Mouse (Mus musculus) forebrain, postnatal 0 days (tissue): ENCODE measurements around the gene Sstr4. TPM values are rescaled to one million over a fixed set of nuclear protein-coding genes. Genes with fewer than 3 reads are reported as not detected.

Experiments used
- ATAC-seq: fragments of 200-750 bp; cut with Nextera tagmentation; 2 replicates; pipeline ENCODE4 v1.8.0; 2017; ENCODE audit warnings: mild to moderate bottlenecking, moderate library complexity
- DNase-seq: peaks from one replicate; pipeline ENCODE4 v3.0.0-alpha.2; 2015
- H3K27ac ChIP-seq: fragments of 300-500 bp; sonication (generic); 2 replicates; pipeline ENCODE4 v1.5.1; 2014; ENCODE audit warnings: low read depth, mild to moderate bottlenecking, antibody characterized with exemption, low read length, moderate library complexity, mixed read lengths
- H3K27me3 ChIP-seq: fragments of 300-500 bp; sonication (generic); 2 replicates; pipeline ENCODE4 v1.6.1; 2014; ENCODE audit warnings: mild to moderate bottlenecking, low read length, mixed read lengths; ENCODE audit not compliant: insufficient read depth
- H3K36me3 ChIP-seq: fragments of 300-500 bp; sonication (generic); 2 replicates; pipeline ENCODE4 v1.6.1; 2014; ENCODE audit warnings: mild to moderate bottlenecking, moderate library complexity; ENCODE audit not compliant: insufficient read depth
- H3K4me1 ChIP-seq: fragments of 300-500 bp; sonication (generic); 2 replicates; pipeline ENCODE4 v1.6.1; 2014; ENCODE audit warnings: antibody characterized with exemption; ENCODE audit not compliant: insufficient read depth
- H3K4me2 ChIP-seq: fragments of 300-500 bp; sonication (generic); 2 replicates; pipeline ENCODE4 v1.6.1; 2014; ENCODE audit warnings: low read depth, mild to moderate bottlenecking, moderate library complexity
- H3K4me3 ChIP-seq: fragments of 300-500 bp; sonication (generic); 2 replicates; pipeline ENCODE4 v1.5.1; 2014; ENCODE audit warnings: low read depth, low read length, mixed read lengths
- H3K9ac ChIP-seq: fragments of 300-500 bp; sonication (generic); 2 replicates; pipeline ENCODE4 v1.6.1; 2014; ENCODE audit warnings: mild to moderate bottlenecking
- H3K9me3 ChIP-seq: fragments of 300-500 bp; sonication (generic); 2 replicates; pipeline ENCODE4 v1.6.1; 2016; ENCODE audit warnings: low read length
- CTCF ChIP-seq: sonication (generic); IDR thresholded peaks from 2 replicates; pipeline ENCODE4 v1.5.1; 2016; ENCODE audit warnings: antibody characterized with exemption, control low read depth, low read depth
- WGBS: fragments of 180-500 bp; shearing (Covaris S2); extraction: QIAGEN DNeasy Blood & Tissue Kit; methylation state at CpG from one replicate; pipeline ENCODE4 v1.1.7; 2014; 5-methylcytosine and 5-hydroxymethylcytosine counted together
- polyA plus RNA-seq: library from polyadenylated mRNA; unstranded; fragments of >200 nt; fragmentation: Nextera tagmentation; extraction: Ambion mirVana; gene quantifications from 2 replicates; pipeline ENCODE4 v1.2.1, GENCODE M21; 2015
- total RNA-seq: library from RNA; depleted of rRNA; stranded (reverse); fragments of >200 nt; gene quantifications from 2 replicates; pipeline ENCODE4 v1.2.3, GENCODE M21; 2014; rRNA removed

The Sstr4 gene
- total RNA-seq (10.7 and 12.1 TPM in 2 replicates), polyA plus RNA-seq (1.9 and 2.8 TPM in 2 replicates)

DNA sequence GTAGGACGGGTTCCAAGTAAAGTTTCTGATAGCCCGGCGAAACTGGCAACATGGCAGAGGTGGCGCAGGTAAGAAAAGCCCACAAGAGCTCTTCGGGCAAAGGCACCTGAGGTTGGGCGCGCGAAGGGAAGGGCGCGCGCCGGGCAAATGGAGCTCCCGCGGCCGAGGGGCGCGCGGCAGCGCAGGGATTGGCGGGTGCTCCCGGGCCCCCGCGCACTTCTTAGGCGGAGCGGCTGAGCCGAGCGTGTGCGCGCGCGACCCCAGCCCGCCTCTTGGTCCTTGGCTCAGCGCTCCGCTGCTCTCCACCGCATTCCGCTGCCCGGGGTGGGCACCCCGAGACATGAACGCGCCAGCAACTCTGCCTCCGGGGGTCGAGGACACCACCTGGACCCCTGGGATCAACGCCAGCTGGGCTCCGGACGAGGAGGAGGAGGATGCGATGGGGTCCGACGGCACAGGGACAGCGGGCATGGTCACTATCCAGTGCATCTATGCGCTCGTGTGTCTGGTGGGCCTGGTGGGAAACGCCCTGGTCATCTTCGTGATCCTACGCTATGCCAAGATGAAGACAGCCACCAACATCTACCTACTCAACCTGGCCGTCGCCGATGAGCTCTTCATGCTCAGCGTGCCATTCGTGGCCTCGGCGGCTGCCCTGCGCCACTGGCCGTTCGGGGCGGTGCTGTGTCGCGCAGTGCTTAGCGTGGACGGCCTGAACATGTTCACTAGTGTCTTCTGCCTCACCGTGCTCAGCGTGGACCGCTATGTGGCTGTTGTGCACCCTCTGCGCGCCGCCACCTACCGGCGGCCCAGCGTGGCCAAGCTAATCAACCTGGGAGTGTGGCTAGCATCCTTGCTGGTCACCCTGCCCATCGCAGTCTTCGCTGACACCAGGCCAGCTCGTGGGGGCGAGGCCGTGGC is at the start of gene Sstr4:
Sstr4 (plus strand) TSS at position 214 of the 921 bp plus-strand sequence.
- TF ChIP-seq CTCF: peak; percentile 86
- Histone ChIP-seq H3K9ac (peak within 1 kb of the TSS; percentile 60), H3K27ac (no peak within 1 kb of the TSS), H3K4me2 (peak within 1 kb of the TSS; percentile 95), H3K36me3 (no peaks in the 10 kb centered on the region), H3K9me3 (no peaks in the 10 kb centered on the region), H3K27me3 (peaks cover 7% of the 10 kb centered on the region), H3K4me3 (peak within 1 kb of the TSS; percentile 58), H3K4me1 (no peaks in the 10 kb centered on the region)
- peak; percentile 88 for ATAC-seq
- DNase-seq: peak; percentile 66
- WGBS: 4% methylated on average over 83 of the region's 83 CpGs

DNA sequence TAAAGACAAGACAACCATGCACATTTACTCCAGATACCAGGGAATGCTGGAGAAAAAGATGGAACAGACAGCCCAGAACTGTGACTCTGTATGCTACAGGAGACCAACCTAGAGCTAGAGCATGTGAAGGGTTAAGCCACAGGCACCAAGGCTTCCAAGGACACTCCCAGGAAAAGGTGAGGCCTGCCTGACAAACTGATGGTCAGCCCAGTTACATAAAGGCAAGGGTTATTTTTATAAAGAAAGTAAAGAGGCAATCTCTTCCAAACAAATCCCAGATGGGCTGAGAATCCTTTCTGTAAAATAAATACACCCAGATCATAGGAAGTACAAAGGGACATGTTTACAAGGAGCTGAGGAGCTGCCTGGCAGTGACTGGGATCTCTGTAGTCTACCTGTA is 49.8 kb upstream of the Sstr4 start:
- Histone ChIP-seq H3K4me3 (no peak overlapping the region), H3K36me3 (no peaks in the 10 kb centered on the region), H3K27ac (no peak overlapping the region), H3K27me3 (no peaks in the 10 kb centered on the region), H3K4me2 (no peak overlapping the region), H3K9me3 (no peaks in the 10 kb centered on the region), H3K4me1 (no peaks in the 10 kb centered on the region), H3K9ac (no peak overlapping the region)
- DNase-seq: no peak
- TF ChIP-seq CTCF: no peak
- ATAC-seq: no peak

DNA sequence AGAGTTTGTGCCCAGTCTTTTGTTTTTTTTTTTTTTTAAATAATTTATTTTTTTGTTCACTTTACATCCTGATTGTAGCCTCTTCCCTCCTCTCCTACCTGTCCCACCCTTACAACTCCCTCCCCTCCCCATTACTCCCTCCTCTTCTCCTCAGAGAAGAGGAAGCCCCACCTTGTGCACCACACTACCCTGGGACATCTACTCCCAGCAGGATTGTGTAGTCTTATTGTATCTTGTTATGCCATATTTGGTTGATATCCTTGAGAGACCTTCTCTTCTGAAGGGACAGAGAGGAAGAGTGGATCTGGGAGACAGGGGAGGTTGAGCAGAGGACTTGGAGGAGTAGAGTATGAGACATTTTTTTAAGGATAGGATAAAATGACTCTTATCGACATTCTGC is 48.2 kb upstream of the Sstr4 start:
- no peak for ATAC-seq
- Histone ChIP-seq H3K27me3 (no peaks in the 10 kb centered on the region), H3K36me3 (no peaks in the 10 kb centered on the region)

DNA sequence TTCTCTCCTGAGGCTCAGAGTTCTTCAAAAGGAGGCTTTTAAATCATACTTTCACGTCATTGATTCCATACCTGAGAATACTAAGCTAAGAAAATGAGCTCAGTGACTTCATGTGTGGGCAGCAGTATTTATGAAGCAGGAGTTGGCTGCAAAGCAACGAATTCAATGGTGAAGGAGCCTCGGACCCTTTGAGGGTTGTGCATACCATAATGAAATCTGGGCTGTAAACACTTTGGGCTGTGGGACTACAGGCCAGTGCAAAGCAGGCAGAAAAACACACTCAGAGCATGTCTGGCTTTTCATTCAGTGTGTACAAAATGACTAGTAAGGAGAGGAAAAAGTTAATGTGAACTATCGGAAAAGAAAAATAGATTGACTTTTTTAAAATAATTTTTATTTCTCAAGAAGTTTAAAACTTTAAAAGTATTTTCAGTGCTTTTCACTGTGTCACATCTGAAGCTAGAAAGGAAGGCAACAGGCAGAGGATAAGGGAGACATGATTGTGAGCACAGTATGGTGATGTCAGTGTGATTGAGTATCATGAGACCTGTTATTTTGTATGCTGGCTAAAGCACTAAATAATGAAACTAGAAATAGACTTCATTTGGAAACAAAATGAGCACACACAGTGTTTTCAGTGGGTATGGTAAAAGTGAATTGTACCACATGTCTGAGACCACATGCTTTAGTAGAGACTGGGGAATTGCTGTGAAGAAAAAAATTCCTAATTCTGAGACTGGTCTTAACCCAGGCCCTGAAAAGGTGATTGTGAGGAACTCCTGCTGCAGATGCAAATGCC is 45.4 kb upstream of the Sstr4 start:
- Histone ChIP-seq H3K36me3 (no peaks in the 10 kb centered on the region), H3K27me3 (no peaks in the 10 kb centered on the region), H3K4me3 (no peak overlapping the region), H3K9ac (no peak overlapping the region), H3K9me3 (no peaks in the 10 kb centered on the region), H3K4me2 (no peak overlapping the region), H3K4me1 (no peaks in the 10 kb centered on the region), H3K27ac (no peak overlapping the region)
- WGBS: 60% methylated on average over 4 of the region's 4 CpGs
- DNase-seq (no peak), ATAC-seq (no peak)
- no peak for TF ChIP-seq CTCF

More for the DNA sequence above, 48.2 kb upstream of the Sstr4 start:
- Histone ChIP-seq H3K4me1 (no peaks in the 10 kb centered on the region), H3K9me3 (no peaks in the 10 kb centered on the region), H3K4me2 (no peak overlapping the region), H3K9ac (no peak overlapping the region), H3K27ac (no peak overlapping the region), H3K4me3 (no peak overlapping the region)
- DNase-seq: no peak
- TF ChIP-seq CTCF: no peak
- 95% methylated on average over 1 of the region's 1 CpGs for WGBS

DNA sequence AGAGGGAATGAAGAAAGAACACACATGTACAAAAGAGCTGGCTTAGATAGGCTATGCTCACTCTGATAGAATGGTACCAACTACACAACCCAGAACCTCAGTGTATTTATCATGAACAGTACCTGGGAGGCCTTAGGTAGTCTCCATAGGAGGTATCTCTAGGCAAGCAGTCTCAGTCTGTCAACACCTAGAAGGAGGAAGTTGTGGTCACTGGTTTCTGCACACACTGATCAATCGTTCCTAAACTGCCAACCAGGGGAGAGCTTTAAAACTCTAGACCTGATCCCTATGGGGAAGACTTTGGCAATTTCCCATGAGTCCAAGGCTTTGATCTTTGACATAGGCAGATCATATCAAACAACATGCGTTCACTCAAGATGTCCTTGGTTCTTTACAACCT is 44.7 kb upstream of the Sstr4 start:
- 86% methylated on average over 2 of the region's 2 CpGs for WGBS
- Histone ChIP-seq H3K9ac (no peak overlapping the region), H3K36me3 (no peaks in the 10 kb centered on the region), H3K4me2 (no peak overlapping the region), H3K4me1 (no peaks in the 10 kb centered on the region), H3K4me3 (no peak overlapping the region), H3K9me3 (no peaks in the 10 kb centered on the region), H3K27ac (no peak overlapping the region), H3K27me3 (no peaks in the 10 kb centered on the region)
- no peak for TF ChIP-seq CTCF
- DNase-seq: no peak
- ATAC-seq: no peak

DNA sequence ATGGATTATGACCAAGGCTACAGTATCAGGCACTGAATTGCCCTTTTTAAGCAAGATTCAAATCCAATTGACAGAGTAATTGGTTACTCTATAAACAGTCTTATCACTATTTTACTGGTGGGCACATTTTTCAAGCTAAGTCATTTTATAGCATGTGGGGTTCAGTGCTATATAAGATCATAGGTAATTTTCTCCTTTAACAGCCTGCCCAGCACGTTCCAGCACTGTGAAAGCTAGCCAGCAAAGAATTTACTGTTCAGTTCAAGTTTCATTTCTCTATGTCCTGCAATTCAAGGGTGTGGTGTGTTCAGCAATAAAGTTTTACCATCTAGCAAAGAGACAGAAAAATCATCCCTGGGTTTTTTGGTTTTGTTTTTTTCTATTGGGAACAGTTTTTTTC is 42.5 kb upstream of the Sstr4 start:
- Histone ChIP-seq H3K9ac (no peak overlapping the region), H3K4me3 (no peak overlapping the region), H3K4me1 (no peaks in the 10 kb centered on the region), H3K36me3 (no peaks in the 10 kb centered on the region), H3K4me2 (no peak overlapping the region), H3K27ac (no peak overlapping the region), H3K9me3 (no peaks in the 10 kb centered on the region), H3K27me3 (no peaks in the 10 kb centered on the region)
- ATAC-seq (no peak), DNase-seq (no peak)
- WGBS: 78% methylated on average over 1 of the region's 1 CpGs
- TF ChIP-seq CTCF: no peak

DNA sequence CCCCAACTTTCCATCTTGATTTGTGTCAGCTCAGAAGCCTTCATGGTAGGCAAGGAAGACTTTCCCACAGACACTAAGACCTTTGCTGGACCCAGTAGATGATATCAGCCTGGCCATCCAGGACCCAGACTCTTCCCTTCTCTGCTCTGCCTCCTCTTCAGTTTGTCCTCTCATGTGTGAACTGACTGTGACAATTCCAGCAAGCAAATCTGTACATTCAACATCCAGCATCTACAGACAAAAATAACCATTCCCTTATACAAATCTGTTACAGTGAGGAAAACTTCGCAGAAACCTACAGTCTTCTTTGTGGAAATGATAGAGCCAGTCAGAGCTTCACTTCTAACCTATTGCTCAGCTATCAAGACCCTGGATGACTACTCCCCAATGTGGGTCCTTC is 38.0 kb upstream of the Sstr4 start:
- no peak overlapping the region for H3K4me2 ChIP-seq
- no peak overlapping the region for H3K27ac ChIP-seq
- no peak for TF ChIP-seq CTCF
- no peak overlapping the region for H3K4me3 ChIP-seq
- WGBS: 86% methylated on average over 1 of the region's 1 CpGs
- H3K9me3 ChIP-seq: no peaks in the 10 kb centered on the region
- H3K4me1 ChIP-seq: no peaks in the 10 kb centered on the region
- no peaks in the 10 kb centered on the region for H3K27me3 ChIP-seq
- no peaks in the 10 kb centered on the region for H3K36me3 ChIP-seq
- ATAC-seq (no peak), DNase-seq (no peak)
- H3K9ac ChIP-seq: no peak overlapping the region
